Mouse (Mus musculus) bone marrow macrophage, adult 2 months (primary cell): Measurements from ENCODE around the gene Kyat1.

Experiments used
- CTCF ChIP-seq: IDR thresholded peaks from 2 replicates; pipeline ENCODE4 v1.5.1; 2012; ENCODE audit warnings: low read depth, mild to moderate bottlenecking, low read length, moderate library complexity
- POLR2A ChIP-seq: IDR thresholded peaks from 2 replicates; pipeline ENCODE4 v1.6.1; 2012; ENCODE audit warnings: mild to moderate bottlenecking, low read depth, low read length, borderline replicate concordance

- TF ChIP-seq POLR2A (no peak), CTCF (no peak)
Observed at GRCm38 (mm10) chr2:30249182-30249581, 43.5 kb upstream of the Kyat1 start.
